Mouse (Mus musculus): ENCODE measurements around the gene Fam214b. TPM values are rescaled to one million over a fixed set of nuclear protein-coding genes. Genes with fewer than 3 reads are reported as not detected.
A peak's percentile ranks its signal among the peaks of the same experiment; 100 is the strongest.

The Fam214b gene
- total RNA-seq (2014; rRNA removed; ENCODE audit: low replicate concordance) (15.9 and 27.1 TPM in 2 replicates), polyA plus RNA-seq (2015; fragmentation: Nextera tagmentation; extraction: Ambion mirVana) (12.8 and 13.4 TPM in 2 replicates)

DNA sequence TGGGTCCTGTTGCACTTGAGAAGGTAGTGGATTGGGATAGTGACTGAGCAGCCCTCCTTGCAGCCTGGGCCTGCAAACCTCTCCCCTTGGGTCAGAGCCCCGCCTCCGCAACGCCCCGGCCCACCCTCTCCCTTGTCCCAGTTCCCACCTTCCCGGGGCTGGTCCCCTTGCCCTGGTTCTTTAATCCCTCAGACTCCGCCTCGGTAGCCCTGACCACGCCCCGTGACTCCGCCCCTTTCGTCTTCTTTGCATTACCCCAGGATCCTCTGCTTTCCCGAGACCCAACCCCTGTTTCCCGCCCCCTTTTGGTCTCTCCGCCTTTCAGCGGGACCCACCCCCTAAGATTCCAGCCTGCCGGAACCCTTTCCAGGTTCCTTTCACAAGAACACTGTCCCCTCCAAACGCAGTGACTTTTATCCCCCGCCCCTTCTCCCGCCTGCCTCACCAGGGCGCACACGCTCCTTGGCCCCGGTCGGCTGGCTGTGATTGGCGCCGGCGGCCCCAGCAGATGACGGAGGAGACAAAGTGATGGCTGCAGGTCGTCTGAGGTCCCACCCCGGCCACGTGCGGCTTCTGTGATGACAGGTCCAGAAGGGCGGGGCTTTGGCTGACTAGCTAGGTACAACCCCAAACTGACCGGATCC lies at the start of gene Fam214b:
Gene Fam214b (minus strand): TSS at position 562 of the 644 bp plus-strand sequence.
- peak within 1 kb of the TSS; percentile 79 for H3K27ac ChIP-seq (ENCODE audit: low read depth)
- 0% methylated on average over 33 of the region's 33 CpGs for WGBS
- DNase-seq (ENCODE audit: low spot score), result peak; percentile 97
- H3K27me3 ChIP-seq (ENCODE audit: control insufficient read depth, insufficient read depth, low read length), result no peaks in the 10 kb centered on the region
- no peaks in the 10 kb centered on the region for H3K9me3 ChIP-seq (replicated peaks; ENCODE audit: control insufficient read depth, low read length)
- H3K4me1 ChIP-seq (ENCODE audit: control insufficient read depth, insufficient read depth), result peaks cover 14% of the 10 kb centered on the region; the same call in 1 of the 2 replicates
- H3K4me3 ChIP-seq (ENCODE audit: low read depth, low read length), result peak within 1 kb of the TSS; percentile 46
- TF ChIP-seq EP300 (IDR thresholded peaks at IDR 0.05; ENCODE audit: low read depth) (peak; percentile 72), CTCF (IDR thresholded peaks at IDR 0.05; ENCODE audit: low read depth) (no peak)
- peak within 1 kb of the TSS; percentile 94 for H3K4me2 ChIP-seq (ENCODE audit: low read depth, low read length)
- peak within 1 kb of the TSS; percentile 51 for H3K9ac ChIP-seq (replicated peaks; ENCODE audit: low read depth, low read length)
- ATAC-seq (ENCODE audit: insufficient read depth, low read depth), result peak; percentile 93
- no peaks in the 10 kb centered on the region for H3K36me3 ChIP-seq (replicated peaks; ENCODE audit: control insufficient read depth, insufficient read depth, low read length)

DNA sequence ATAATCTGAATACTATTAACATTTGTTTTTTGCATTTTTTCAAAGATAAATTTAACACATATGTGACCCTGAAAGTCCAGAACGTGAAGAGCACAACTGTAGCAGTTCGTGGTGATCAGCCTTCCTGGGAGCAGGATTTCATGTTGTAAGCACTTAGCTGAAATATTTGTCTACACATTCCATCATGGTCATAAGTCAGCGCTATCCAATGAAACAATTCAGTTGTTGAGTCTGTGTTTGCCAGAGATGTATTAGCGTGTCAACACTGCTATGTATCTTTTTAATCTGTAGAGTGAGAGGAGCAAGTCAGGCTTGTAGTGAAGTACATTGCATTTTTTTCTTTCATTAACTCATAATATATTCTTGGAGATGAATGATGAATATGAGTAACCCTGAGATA lies 45.2 kb upstream of the Fam214b start:
- no peak overlapping the region for H3K9ac ChIP-seq (replicated peaks; ENCODE audit: low read depth, low read length)
- no peak overlapping the region for H3K4me2 ChIP-seq (ENCODE audit: low read depth, low read length)
- H3K9me3 ChIP-seq (replicated peaks; ENCODE audit: control insufficient read depth, low read length), result no peaks in the 10 kb centered on the region
- 30% methylated on average over 4 of the region's 4 CpGs for WGBS
- DNase-seq (ENCODE audit: low spot score) (peak; percentile 80), ATAC-seq (ENCODE audit: insufficient read depth, low read depth) (peak; percentile 87)
- H3K27me3 ChIP-seq (ENCODE audit: control insufficient read depth, insufficient read depth, low read length), result no peaks in the 10 kb centered on the region
- 0 out of 2 replicates have a peak, but pooled peaks cover 3% of the 10 kb centered on the region for H3K36me3 ChIP-seq (replicated peaks; ENCODE audit: control insufficient read depth, insufficient read depth, low read length)
- H3K4me3 ChIP-seq (ENCODE audit: low read depth, low read length), result no peak overlapping the region
- peak overlapping the region; percentile 68 for H3K27ac ChIP-seq (ENCODE audit: low read depth)
- TF ChIP-seq CTCF (IDR thresholded peaks at IDR 0.05; ENCODE audit: low read depth) (no peak), EP300 (IDR thresholded peaks at IDR 0.05; ENCODE audit: low read depth) (no peak)
- H3K4me1 ChIP-seq (ENCODE audit: control insufficient read depth, insufficient read depth), result 0 out of 2 replicates have a peak, but pooled peaks cover 5% of the 10 kb centered on the region

DNA sequence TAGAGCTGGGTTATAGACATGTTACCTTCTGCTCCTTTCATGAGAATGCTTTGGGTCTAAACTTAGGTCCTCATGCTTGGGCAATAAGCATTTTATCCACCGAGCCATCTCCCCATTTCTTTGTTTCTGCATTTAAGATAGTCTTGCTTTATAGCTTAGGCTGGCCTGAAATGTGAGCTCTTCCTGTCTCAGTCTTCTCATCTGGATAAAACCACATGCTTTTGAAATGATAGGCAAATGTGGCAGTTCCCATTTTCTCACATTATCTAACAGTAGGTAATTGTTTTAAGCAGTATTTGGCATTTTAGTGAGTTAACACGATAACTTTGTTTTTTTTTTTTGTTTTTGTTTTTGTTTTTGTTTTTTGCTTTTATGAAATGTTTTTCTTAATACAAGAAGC lies 43.9 kb upstream of the Fam214b start:
- Histone ChIP-seq H3K9me3 (replicated peaks; ENCODE audit: control insufficient read depth, low read length) (no peaks in the 10 kb centered on the region), H3K4me2 (ENCODE audit: low read depth, low read length) (no peak overlapping the region), H3K36me3 (replicated peaks; ENCODE audit: control insufficient read depth, insufficient read depth, low read length) (no peaks in the 10 kb centered on the region), H3K27ac (ENCODE audit: low read depth) (no peak overlapping the region), H3K4me3 (ENCODE audit: low read depth, low read length) (no peak overlapping the region), H3K9ac (replicated peaks; ENCODE audit: low read depth, low read length) (no peak overlapping the region), H3K27me3 (ENCODE audit: control insufficient read depth, insufficient read depth, low read length) (no peaks in the 10 kb centered on the region), H3K4me1 (ENCODE audit: control insufficient read depth, insufficient read depth) (0 out of 2 replicates have a peak, but pooled peaks cover 5% of the 10 kb centered on the region)
- ATAC-seq (ENCODE audit: insufficient read depth, low read depth) (no peak), DNase-seq (ENCODE audit: low spot score) (no peak)
- WGBS, result 81% methylated on average over 2 of the region's 2 CpGs
- TF ChIP-seq CTCF (IDR thresholded peaks at IDR 0.05; ENCODE audit: low read depth), result no peak
- no peak for TF ChIP-seq EP300 (IDR thresholded peaks at IDR 0.05; ENCODE audit: low read depth)

DNA sequence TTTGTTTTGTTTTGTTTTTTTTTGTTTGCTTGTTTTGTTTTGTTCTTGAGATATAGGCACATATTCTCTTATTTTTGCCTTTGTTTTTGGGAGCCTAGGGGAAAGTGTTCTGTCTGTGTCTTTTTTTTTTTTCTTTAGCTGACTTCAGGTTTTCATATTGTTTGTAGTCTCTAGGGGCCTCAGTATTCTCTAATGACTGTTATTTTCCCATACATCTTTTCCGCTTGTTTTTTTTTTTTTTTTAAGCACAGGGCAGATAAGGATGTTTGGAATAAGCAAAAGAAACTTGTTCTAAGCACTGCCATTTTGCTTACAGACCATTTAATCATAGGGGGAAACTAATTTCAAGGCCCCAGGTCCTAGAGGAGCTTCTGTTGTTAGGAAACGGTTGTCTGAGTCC lies 36.4 kb upstream of the Fam214b start:
- Histone ChIP-seq H3K9me3 (replicated peaks; ENCODE audit: control insufficient read depth, low read length) (no peaks in the 10 kb centered on the region), H3K27me3 (ENCODE audit: control insufficient read depth, insufficient read depth, low read length) (no peaks in the 10 kb centered on the region), H3K4me2 (ENCODE audit: low read depth, low read length) (no peak overlapping the region), H3K36me3 (replicated peaks; ENCODE audit: control insufficient read depth, insufficient read depth, low read length) (no peaks in the 10 kb centered on the region), H3K27ac (ENCODE audit: low read depth) (no peak overlapping the region), H3K4me1 (ENCODE audit: control insufficient read depth, insufficient read depth) (no peaks in the 10 kb centered on the region), H3K4me3 (ENCODE audit: low read depth, low read length) (no peak overlapping the region), H3K9ac (replicated peaks; ENCODE audit: low read depth, low read length) (no peak overlapping the region)
- WGBS, result 61% methylated on average over 2 of the region's 2 CpGs
- no peak for DNase-seq (ENCODE audit: low spot score)
- no peak for TF ChIP-seq EP300 (IDR thresholded peaks at IDR 0.05; ENCODE audit: low read depth)
- no peak for TF ChIP-seq CTCF (IDR thresholded peaks at IDR 0.05; ENCODE audit: low read depth)
- ATAC-seq (ENCODE audit: insufficient read depth, low read depth), result no peak

DNA sequence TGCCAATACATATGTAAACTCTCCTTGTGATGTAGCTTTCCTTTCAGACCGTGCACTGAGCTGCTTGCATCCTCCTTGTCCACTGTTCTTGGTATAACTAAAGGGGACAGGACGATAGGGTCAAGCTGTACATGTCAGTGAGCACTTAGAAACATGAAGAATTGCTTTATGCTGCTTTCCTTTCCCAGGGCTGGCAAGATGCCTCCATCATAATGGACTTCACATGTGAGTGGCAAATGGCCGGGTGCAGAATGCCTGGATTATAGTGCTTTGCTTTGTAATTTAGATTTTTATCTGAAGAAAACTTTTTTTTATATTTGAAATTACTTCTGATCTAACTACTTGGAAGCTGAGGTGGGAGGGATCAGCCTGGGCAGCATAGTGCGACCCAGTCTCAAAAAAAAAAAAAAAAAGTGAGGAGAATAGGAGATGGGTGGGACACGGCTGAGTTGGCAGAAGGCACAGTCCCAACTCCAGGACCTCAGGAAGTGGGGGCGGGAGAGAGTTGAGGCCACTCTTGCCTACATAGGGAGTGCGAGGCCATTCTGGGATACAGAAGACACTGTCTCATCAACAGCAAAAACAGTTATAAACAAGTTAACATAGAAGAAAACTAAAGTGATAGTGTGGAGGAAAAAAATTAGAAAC lies 32.2 kb upstream of the Fam214b start:
- H3K36me3 ChIP-seq (replicated peaks; ENCODE audit: control insufficient read depth, insufficient read depth, low read length), result no peaks in the 10 kb centered on the region
- no peak overlapping the region for H3K9ac ChIP-seq (replicated peaks; ENCODE audit: low read depth, low read length)
- no peaks in the 10 kb centered on the region for H3K4me1 ChIP-seq (ENCODE audit: control insufficient read depth, insufficient read depth)
- H3K4me2 ChIP-seq (ENCODE audit: low read depth, low read length), result no peak overlapping the region
- TF ChIP-seq EP300 (IDR thresholded peaks at IDR 0.05; ENCODE audit: low read depth) (no peak), CTCF (IDR thresholded peaks at IDR 0.05; ENCODE audit: low read depth) (no peak)
- H3K4me3 ChIP-seq (ENCODE audit: low read depth, low read length), result no peak overlapping the region
- 51% methylated on average over 7 of the region's 7 CpGs for WGBS
- no peak overlapping the region for H3K27ac ChIP-seq (ENCODE audit: low read depth)
- DNase-seq (ENCODE audit: low spot score), result no peak
- H3K27me3 ChIP-seq (ENCODE audit: control insufficient read depth, insufficient read depth, low read length), result no peaks in the 10 kb centered on the region
- no peaks in the 10 kb centered on the region for H3K9me3 ChIP-seq (replicated peaks; ENCODE audit: control insufficient read depth, low read length)
- ATAC-seq (ENCODE audit: insufficient read depth, low read depth), result no peak
